Mouse (Mus musculus): Measurements from ENCODE around the gene B3gat3.

- TF ChIP-seq CTCF (IDR thresholded peaks at IDR 0.05; ENCODE audit: control insufficient read depth, insufficient read depth, insufficient read length), result no peak
- no peak for TF ChIP-seq MAX (IDR thresholded peaks at IDR 0.05)
- no peak for TF ChIP-seq MYOD1 (IDR thresholded peaks at IDR 0.05; ENCODE audit: control insufficient read depth, insufficient read length, low read depth)
- TF ChIP-seq USF1 (IDR thresholded peaks at IDR 0.05; ENCODE audit: low read depth), result no peak
- TF ChIP-seq CEBPB (IDR thresholded peaks at IDR 0.05; ENCODE audit: low read depth), result no peak
- TF ChIP-seq MYOG (IDR thresholded peaks at IDR 0.05; ENCODE audit: control insufficient read depth, extremely low read depth, insufficient read length), result no peak
- no peak for TF ChIP-seq FOSL1 (IDR thresholded peaks at IDR 0.05; ENCODE audit: insufficient read depth, low read length, poor library complexity, severe bottlenecking)
Measured at GRCm38 (mm10) chr19:8919684-8920072, 496 bp upstream of the B3gat3 start.
